8 mouse cellular contexts compared by ENCODE assay signal in genomic region chr5:149538531-149538930, GRCm38 (mm10). TPM values are rescaled to one million over a fixed set of nuclear protein-coding genes. Genes with fewer than 3 reads are reported as not detected.
DNase-seq lines count a peak whose midpoint lies in the region; ATAC-seq lines count a peak whose summit lies in the region.

No protein-coding gene starts in this region.

- no peaks in the 10 kb centered on the region for H3K9me3 ChIP-seq in hindbrain, embryonic 13.5 days
- H3K9me3 ChIP-seq in hindbrain, embryonic 10.5 days = no peaks in the 10 kb centered on the region
- no peaks in the 10 kb centered on the region for H3K9me3 ChIP-seq in heart, embryonic 14.5 days (ENCODE audit: control insufficient read depth, low read length)

- H3K27ac ChIP-seq in hindbrain, embryonic 13.5 days = peak overlapping the region; percentile 55; the same call in 1 of the 2 replicates
- H3K27ac ChIP-seq in hindbrain, embryonic 10.5 days = no peak overlapping the region
- H3K27ac ChIP-seq in heart, embryonic 14.5 days (replicated peaks in 1 of 2; ENCODE audit: control insufficient read depth in 1 of 2, insufficient read depth in 1 of 2, low read depth in 2 of 2, low read length in 2 of 2) = no peak overlapping the region

- intact Hi-C loops in left cerebral cortex, postnatal 4 days (cut with DNase I) = loop anchor here (5.0 kb wide), 1 partner anchor 89 kb away; no protein-coding TSS in a partner anchor

- no peak for ATAC-seq in hindbrain, embryonic 13.5 days (ENCODE audit: low FRiP score)
- ATAC-seq in heart, embryonic 14.5 days (ENCODE audit: insufficient number of reproducible peaks, insufficient read depth, low FRiP score, low read depth) = 0 out of 2 replicates have a peak, but pooled peaks have one; percentile 24

- H3K4me2 ChIP-seq in hindbrain, embryonic 13.5 days = peak overlapping the region; percentile 40
- peak overlapping the region; percentile 59 for H3K4me2 ChIP-seq in heart, embryonic 14.5 days (ENCODE audit: low read length)

- H3K36me3 ChIP-seq in hindbrain, embryonic 13.5 days = no peaks in the 10 kb centered on the region
- no peaks in the 10 kb centered on the region for H3K36me3 ChIP-seq in hindbrain, embryonic 10.5 days
- no peaks in the 10 kb centered on the region for H3K36me3 ChIP-seq in heart, embryonic 14.5 days (ENCODE audit: control insufficient read depth, insufficient read depth, low read length)

- 73% methylated on average over 8 of the region's 8 CpGs for WGBS in hindbrain, embryonic 13.5 days
- WGBS in hindbrain, embryonic 10.5 days = 78% methylated on average over 8 of the region's 8 CpGs
- 30% methylated on average over 8 of the region's 8 CpGs for WGBS in heart, embryonic 14.5 days

- H3K4me1 ChIP-seq in hindbrain, embryonic 13.5 days (replicated peaks) = peaks cover 15% of the 10 kb centered on the region
- H3K4me1 ChIP-seq in hindbrain, embryonic 10.5 days (replicated peaks) = peaks cover 5% of the 10 kb centered on the region; the same call in 1 of the 2 replicates
- peaks cover 8 to 10% of the 10 kb centered on the region in 2 experiments for H3K4me1 ChIP-seq in heart, embryonic 14.5 days (ENCODE audit: control insufficient read depth in 2 of 2, insufficient read depth in 2 of 2, low read length in 2 of 2)

- peak overlapping the region; percentile 43; the same call in 1 of the 2 replicates for H3K9ac ChIP-seq in hindbrain, embryonic 13.5 days
- 0 out of 2 replicates have a peak overlapping the region, but pooled peaks have one; percentile 10 for H3K9ac ChIP-seq in heart, embryonic 14.5 days (ENCODE audit: low read length)

- no peak for DNase-seq in hindbrain, embryonic 10.5 days (ENCODE audit: low spot score)
- DNase-seq in adipocyte (ENCODE audit: low spot score) = peak; percentile 93
- peak; percentile 67 for DNase-seq in lung, postnatal 10 days
- no peak for DNase-seq in left cerebral cortex, postnatal 4 days
- DNase-seq in urinary bladder, adult 18-20 months (ENCODE audit: low spot score in 2 of 2) = no peak
- DNase-seq in layer of hippocampus, adult 11-12 months (ENCODE audit: low spot score) = no peak

- H3K4me3 ChIP-seq in hindbrain, embryonic 13.5 days = no peak overlapping the region
- no peak overlapping the region for H3K4me3 ChIP-seq in hindbrain, embryonic 10.5 days
- peak overlapping the region in 1 of 2 experiments; percentile 12; a peak in 1 of 4 replicates for H3K4me3 ChIP-seq in heart, embryonic 14.5 days (ENCODE audit: control insufficient read depth in 1 of 2, insufficient read depth in 1 of 2, low read depth in 1 of 2, low read length in 2 of 2)

- H3K27me3 ChIP-seq in hindbrain, embryonic 13.5 days = 0 out of 2 replicates have a peak, but pooled peaks cover 2% of the 10 kb centered on the region
- 0 out of 2 replicates have a peak, but pooled peaks cover 2% of the 10 kb centered on the region for H3K27me3 ChIP-seq in hindbrain, embryonic 10.5 days (ENCODE audit: insufficient read depth, poor library complexity, severe bottlenecking)
- H3K27me3 ChIP-seq in heart, embryonic 14.5 days (ENCODE audit: control insufficient read depth, insufficient read depth, low read length) = no peaks in the 10 kb centered on the region

RNA-seq across cellular contexts. Expression of gene Wdr95, which starts 10.1 kb away (rescaled TPM):
- 0.10 and 0.84 TPM in 2 replicates for polyA plus RNA-seq in hindbrain, embryonic 13.5 days (2015; fragmentation: Nextera tagmentation; extraction: Ambion mirVana)
- polyA plus RNA-seq in hindbrain, embryonic 10.5 days (2016; fragmentation: Nextera tagmentation; extraction: Ambion mirVana) = 0.08 TPM in 1 of 2 replicates, not detected in the other
- polyA plus RNA-seq in heart, embryonic 14.5 days (2014; fragmentation: Nextera tagmentation; extraction: Ambion mirVana) = not detected in 2 replicates
- under 1 TPM in 1 of 2 experiments, not detected in 1; 0.85 TPM for total RNA-seq in left cerebral cortex, postnatal 4 days (2021)

Comparison
In these comparisons a context has a peak if more than half of its experiments do, and no peak if none do; other contexts are left out.
1. DNase-seq: peak in adipocyte (single experiment) and lung, postnatal 10 days (single experiment); none in hindbrain, embryonic 10.5 days (single experiment), left cerebral cortex, postnatal 4 days (single experiment), urinary bladder, adult 18-20 months (0 of 2) and layer of hippocampus, adult 11-12 months (single experiment).